Mouse (Mus musculus): ENCODE measurements at regions not wholly inside any gene's neighbourhood (a gene's known extent, or its start where the extent isn't known, plus 50 kb on each side); places are given as distances from the start of the nearest gene placed in this dataset.

DNA sequence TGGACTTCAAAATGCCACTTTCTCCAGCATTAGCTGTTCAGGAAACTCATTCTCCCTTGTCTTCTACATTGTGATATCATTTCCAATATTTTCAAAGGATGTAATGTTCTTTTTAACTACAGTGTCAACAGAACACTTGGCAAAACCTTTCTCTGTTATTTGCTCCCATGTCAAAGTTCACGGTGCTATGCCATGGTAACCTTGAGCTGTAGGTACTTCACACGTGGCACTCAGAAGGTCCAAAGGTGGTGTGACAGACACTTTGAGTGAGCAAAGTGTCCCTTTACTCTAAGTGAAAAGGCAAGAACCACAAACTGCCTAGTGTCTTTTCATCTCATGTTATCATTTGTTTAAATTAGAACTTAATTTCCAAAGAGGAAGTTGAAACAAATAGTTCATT is 53.3 kb upstream of the Tram2 start:
- ATAC-seq (ENCODE audit: low FRiP score, low TSS enrichment) (peak; percentile 88), DNase-seq (ENCODE audit: low spot score) (peak; percentile 54)

DNA sequence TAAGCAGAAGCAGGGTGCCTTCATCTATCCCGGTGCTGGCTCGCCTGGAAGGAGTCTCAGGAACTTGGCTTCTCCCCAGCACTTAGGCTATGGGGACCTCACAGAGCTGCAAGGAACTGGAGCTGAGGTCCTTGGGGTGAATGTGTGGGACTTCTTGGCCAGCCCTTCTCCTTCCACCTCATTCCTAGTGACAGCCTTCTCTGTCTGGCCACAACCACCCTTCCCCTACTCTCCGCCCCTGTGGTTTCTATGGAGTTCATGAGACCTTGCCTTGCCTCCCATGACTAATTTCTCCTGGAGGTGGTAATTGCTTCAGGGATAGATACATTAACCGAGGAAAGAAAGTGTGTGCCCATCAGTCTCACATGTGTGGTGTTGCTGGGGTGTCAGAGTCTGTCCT is 67.9 kb upstream of the Tram2 start:
- Histone ChIP-seq H3K27ac (replicated peaks) (no peak overlapping the region), H3K9me3 (ENCODE audit: control insufficient read depth, low read length) (no peaks in the 10 kb centered on the region), H3K4me2 (replicated peaks; ENCODE audit: low read depth) (no peak overlapping the region), H3K4me1 (replicated peaks; ENCODE audit: control insufficient read depth, insufficient read depth) (no peaks in the 10 kb centered on the region), H3K36me3 (ENCODE audit: control insufficient read depth, insufficient read depth, low read length) (no peaks in the 10 kb centered on the region), H3K27me3 (ENCODE audit: control insufficient read depth, insufficient read depth, low read length) (no peaks in the 10 kb centered on the region), H3K4me3 (ENCODE audit: low read depth, low read length) (no peak overlapping the region), H3K9ac (ENCODE audit: low read length) (no peak overlapping the region)
- DNase-seq (ENCODE audit: low spot score) (peak; percentile 22), ATAC-seq (ENCODE audit: low FRiP score, low TSS enrichment) (peak; percentile 70; the same call in 1 of the 2 replicates)
- 63% methylated on average over 4 of the region's 4 CpGs for WGBS
- TF ChIP-seq CTCF (IDR thresholded peaks at IDR 0.05; ENCODE audit: low read depth), result no peak
- no peak for TF ChIP-seq EP300 (optimal IDR thresholded peaks at IDR 0.05)

More for the DNA sequence above, 53.3 kb upstream of the Tram2 start:
- no peaks in the 10 kb centered on the region for H3K9me3 ChIP-seq (ENCODE audit: control insufficient read depth, low read length)
- WGBS, result 46% methylated on average over 2 of the region's 2 CpGs
- H3K27me3 ChIP-seq (ENCODE audit: control insufficient read depth, insufficient read depth, low read length), result no peaks in the 10 kb centered on the region
- H3K4me2 ChIP-seq (replicated peaks; ENCODE audit: low read depth), result no peak overlapping the region
- H3K27ac ChIP-seq (replicated peaks), result no peak overlapping the region
- no peak overlapping the region for H3K9ac ChIP-seq (ENCODE audit: low read length)
- no peaks in the 10 kb centered on the region for H3K36me3 ChIP-seq (ENCODE audit: control insufficient read depth, insufficient read depth, low read length)
- no peak overlapping the region for H3K4me3 ChIP-seq (ENCODE audit: low read depth, low read length)
- H3K4me1 ChIP-seq (replicated peaks; ENCODE audit: control insufficient read depth, insufficient read depth), result no peaks in the 10 kb centered on the region
- TF ChIP-seq CTCF (IDR thresholded peaks at IDR 0.05; ENCODE audit: low read depth), result no peak
- TF ChIP-seq EP300 (optimal IDR thresholded peaks at IDR 0.05), result no peak

DNA sequence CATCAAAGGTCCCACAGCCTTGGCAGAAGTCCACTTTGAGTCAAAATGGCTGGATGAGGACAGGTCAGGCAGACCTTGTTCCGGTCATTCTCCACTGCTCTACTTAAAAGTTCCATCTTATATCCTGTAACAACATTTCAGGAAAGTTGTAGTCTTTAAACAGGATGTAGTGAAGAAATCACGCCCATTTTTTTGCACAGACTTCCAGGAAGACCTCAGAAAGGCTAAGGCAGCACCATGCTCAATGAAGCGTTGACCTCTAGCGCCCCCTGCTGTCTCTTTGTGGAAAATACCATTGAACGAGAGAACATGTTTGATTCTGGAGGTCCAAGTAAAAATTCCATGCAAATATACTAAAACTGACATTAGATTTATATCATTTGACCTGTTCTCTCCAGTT is 56.6 kb upstream of the Tmem14a start:
- Histone ChIP-seq H3K9me3 (ENCODE audit: control insufficient read depth, low read length) (no peaks in the 10 kb centered on the region), H3K27ac (replicated peaks) (no peak overlapping the region), H3K4me1 (replicated peaks; ENCODE audit: control insufficient read depth, insufficient read depth) (no peaks in the 10 kb centered on the region), H3K4me2 (replicated peaks; ENCODE audit: low read depth) (no peak overlapping the region), H3K27me3 (ENCODE audit: control insufficient read depth, insufficient read depth, low read length) (no peaks in the 10 kb centered on the region), H3K4me3 (ENCODE audit: low read depth, low read length) (no peak overlapping the region), H3K36me3 (ENCODE audit: control insufficient read depth, insufficient read depth, low read length) (no peaks in the 10 kb centered on the region), H3K9ac (ENCODE audit: low read length) (no peak overlapping the region)
- 17% methylated on average over 5 of the region's 5 CpGs for WGBS
- peak; percentile 83 for DNase-seq (ENCODE audit: low spot score)
- peak; percentile 49 for ATAC-seq (ENCODE audit: low FRiP score, low TSS enrichment)
- TF ChIP-seq EP300 (optimal IDR thresholded peaks at IDR 0.05), result no peak
- TF ChIP-seq CTCF (IDR thresholded peaks at IDR 0.05; ENCODE audit: low read depth), result peak; percentile 97

DNA sequence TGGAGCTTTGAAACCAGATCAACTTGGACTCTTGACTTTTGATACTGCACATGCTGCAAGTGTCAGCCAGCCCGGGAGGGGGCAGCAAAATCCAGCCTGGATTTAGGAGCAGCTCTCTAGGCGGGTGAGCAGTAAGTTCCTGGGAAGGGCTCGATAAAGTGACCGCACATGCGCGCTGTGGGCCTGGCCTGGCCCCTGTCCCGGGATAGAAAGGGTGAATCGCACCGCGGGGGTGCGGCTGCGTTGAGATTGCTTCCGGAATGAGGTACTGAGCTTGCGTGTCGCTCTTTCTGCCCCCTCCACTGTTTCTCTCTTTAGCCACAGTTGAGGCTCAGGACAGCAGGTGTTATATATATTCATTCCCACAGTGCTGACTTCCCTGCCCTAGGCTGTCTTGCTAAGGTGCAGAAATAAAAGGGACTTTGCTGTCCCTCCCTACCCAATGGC is 52.1 kb upstream of the Tmem14a start:
- no peak overlapping the region; the same call in 1 of the 2 replicates for H3K27ac ChIP-seq (replicated peaks)
- peak; percentile 97 for TF ChIP-seq CTCF (IDR thresholded peaks at IDR 0.05; ENCODE audit: low read depth)
- no peak for TF ChIP-seq EP300 (optimal IDR thresholded peaks at IDR 0.05)
- ATAC-seq (ENCODE audit: low FRiP score, low TSS enrichment) (peak; percentile 98), DNase-seq (ENCODE audit: low spot score) (peak; percentile 96)
- no peaks in the 10 kb centered on the region for H3K4me1 ChIP-seq (replicated peaks; ENCODE audit: control insufficient read depth, insufficient read depth)
- peak overlapping the region; percentile 35 for H3K4me3 ChIP-seq (ENCODE audit: low read depth, low read length)
- H3K27me3 ChIP-seq (ENCODE audit: control insufficient read depth, insufficient read depth, low read length), result no peaks in the 10 kb centered on the region
- peak overlapping the region; percentile 63 for H3K4me2 ChIP-seq (replicated peaks; ENCODE audit: low read depth)
- 0% methylated on average over 15 of the region's 15 CpGs for WGBS
- no peaks in the 10 kb centered on the region for H3K9me3 ChIP-seq (ENCODE audit: control insufficient read depth, low read length)
- H3K9ac ChIP-seq (ENCODE audit: low read length), result peak overlapping the region; percentile 19; the same call in 1 of the 2 replicates
- no peaks in the 10 kb centered on the region for H3K36me3 ChIP-seq (ENCODE audit: control insufficient read depth, insufficient read depth, low read length)

DNA sequence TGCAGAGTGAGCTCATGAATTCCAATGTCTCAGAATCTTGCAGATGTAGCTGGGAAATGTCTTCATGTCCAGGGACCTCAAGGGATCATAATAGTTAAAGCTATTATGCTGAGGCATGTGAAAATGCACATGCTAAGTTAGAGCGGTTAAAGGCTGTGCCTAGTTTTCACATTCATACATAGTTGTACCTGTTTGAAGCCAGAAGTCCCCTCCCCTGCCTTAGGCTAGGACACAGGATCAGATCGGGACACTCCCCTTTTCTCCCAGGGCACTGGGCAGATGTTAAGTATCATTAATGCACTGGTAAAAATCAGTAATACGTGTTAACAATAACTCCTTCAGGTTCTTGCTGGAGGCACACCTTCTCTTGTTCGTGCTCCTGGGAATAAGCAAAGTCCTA is 51.6 kb upstream of the Tmem14a start:
- no peaks in the 10 kb centered on the region for H3K36me3 ChIP-seq (ENCODE audit: control insufficient read depth, insufficient read depth, low read length)
- 41% methylated on average over 4 of the region's 4 CpGs for WGBS
- H3K9ac ChIP-seq (ENCODE audit: low read length), result peak overlapping the region; percentile 19; the same call in 1 of the 2 replicates
- peak overlapping the region; percentile 35 for H3K4me3 ChIP-seq (ENCODE audit: low read depth, low read length)
- H3K27ac ChIP-seq (replicated peaks), result no peak overlapping the region; the same call in 1 of the 2 replicates
- no peaks in the 10 kb centered on the region for H3K9me3 ChIP-seq (ENCODE audit: control insufficient read depth, low read length)
- H3K27me3 ChIP-seq (ENCODE audit: control insufficient read depth, insufficient read depth, low read length), result no peaks in the 10 kb centered on the region
- DNase-seq (ENCODE audit: low spot score) (peak; percentile 22), ATAC-seq (ENCODE audit: low FRiP score, low TSS enrichment) (0 out of 2 replicates have a peak, but pooled peaks have one; percentile 24)
- TF ChIP-seq CTCF (IDR thresholded peaks at IDR 0.05; ENCODE audit: low read depth) (no peak), EP300 (optimal IDR thresholded peaks at IDR 0.05) (no peak)
- H3K4me1 ChIP-seq (replicated peaks; ENCODE audit: control insufficient read depth, insufficient read depth), result no peaks in the 10 kb centered on the region
- H3K4me2 ChIP-seq (replicated peaks; ENCODE audit: low read depth), result peak overlapping the region; percentile 63
